Mouse (Mus musculus) heart, embryonic 12.5 days (tissue): Measurements from ENCODE around the gene Tmem54. TPM values are rescaled to one million over a fixed set of nuclear protein-coding genes. Genes with fewer than 3 reads are reported as not detected.
A peak's percentile ranks its signal among the peaks of the same experiment; 100 is the strongest.

Experiments used
- ATAC-seq: fragments of 200-750 bp; cut with Nextera tagmentation; 2 replicates; pipeline ENCODE4 v1.8.0; 2017; ENCODE audit warnings: moderate TSS enrichment, moderate library complexity; ENCODE audit not compliant: insufficient number of reproducible peaks, low FRiP score
- H3K27ac ChIP-seq: fragments of 300-500 bp; sonication (generic); 2 replicates; pipeline ENCODE4 v1.5.1; 2016; ENCODE audit warnings: mild to moderate bottlenecking, moderate library complexity; ENCODE audit not compliant: poor library complexity, severe bottlenecking
- H3K27me3 ChIP-seq: fragments of 300-500 bp; sonication (generic); replicated peaks from 2 replicates; pipeline ENCODE4 v1.6.1; 2016; ENCODE audit warnings: mild to moderate bottlenecking, moderate library complexity
- H3K36me3 ChIP-seq: fragments of 300-500 bp; sonication (generic); 2 replicates; pipeline ENCODE4 v1.6.1; 2016; ENCODE audit warnings: mild to moderate bottlenecking, moderate library complexity
- H3K4me1 ChIP-seq: fragments of 300-500 bp; sonication (generic); replicated peaks from 2 replicates; pipeline ENCODE4 v1.6.1; 2016; ENCODE audit warnings: mild to moderate bottlenecking
- H3K4me2 ChIP-seq: fragments of 300-500 bp; sonication (generic); 2 replicates; pipeline ENCODE4 v1.6.1; 2016; ENCODE audit warnings: mild to moderate bottlenecking, moderate library complexity
- H3K4me3 ChIP-seq: fragments of 300-500 bp; sonication (generic); 2 replicates; pipeline ENCODE4 v1.5.1; 2016; ENCODE audit warnings: mild to moderate bottlenecking
- H3K9ac ChIP-seq: fragments of 300-500 bp; sonication (generic); 2 replicates; pipeline ENCODE4 v1.6.1; 2016; ENCODE audit warnings: mild to moderate bottlenecking, moderate library complexity
- H3K9me3 ChIP-seq: fragments of 300-500 bp; sonication (generic); replicated peaks from 2 replicates; pipeline ENCODE4 v1.6.1; 2016; ENCODE audit warnings: mild to moderate bottlenecking, moderate library complexity
- WGBS: fragments of 180-500 bp; shearing (Covaris S2); methylation state at CpG from one replicate; pipeline ENCODE4 v1.1.7; 2016; 5-methylcytosine and 5-hydroxymethylcytosine counted together
- polyA plus RNA-seq: library from polyadenylated mRNA; unstranded; fragments of >200 nt; fragmentation: Nextera tagmentation; extraction: Ambion mirVana; gene quantifications from 2 replicates; pipeline ENCODE4 v1.2.1, GENCODE M21; 2016

Gene Tmem54
- polyA plus RNA-seq, 1 experiment from 2014 or later: 0.34 TPM

GRCm38 (mm10) chr4:129119708-129120107 is 14.4 kb downstream of the Tmem54 start:
- no peaks in the 10 kb centered on the region for H3K9me3 ChIP-seq
- no peak overlapping the region for H3K4me3 ChIP-seq
- H3K27me3 ChIP-seq: peaks cover 91% of the 10 kb centered on the region
- no peak overlapping the region for H3K27ac ChIP-seq
- ATAC-seq: no peak
- no peaks in the 10 kb centered on the region for H3K36me3 ChIP-seq
- H3K4me2 ChIP-seq: no peak overlapping the region
- H3K4me1 ChIP-seq: peaks cover 9% of the 10 kb centered on the region
- H3K9ac ChIP-seq: no peak overlapping the region
- 71% methylated on average over 10 of the region's 10 CpGs for WGBS

- peak; percentile 51 for ATAC-seq
- 1% methylated on average over 51 of the region's 59 CpGs for WGBS
- peaks cover 91% of the 10 kb centered on the region for H3K27me3 ChIP-seq
- H3K27ac ChIP-seq: no peak overlapping the region
- H3K4me1 ChIP-seq: peaks cover 20% of the 10 kb centered on the region
- H3K4me2 ChIP-seq: peak overlapping the region; percentile 85
- H3K9ac ChIP-seq: no peak overlapping the region
- no peaks in the 10 kb centered on the region for H3K36me3 ChIP-seq
- H3K9me3 ChIP-seq: no peaks in the 10 kb centered on the region
- H3K4me3 ChIP-seq: peak overlapping the region; percentile 46
Measured at GRCm38 (mm10) chr4:129120520-129121445, 15.4 kb downstream of the Tmem54 start.

GRCm38 (mm10) chr4:129121569-129122086 is 16.3 kb downstream of the Tmem54 start, which contains the start of gene Hpca:
Hpca (minus strand) TSS chr4:129122036.
- Histone ChIP-seq H3K9ac (no peak within 1 kb of the TSS), H3K9me3 (no peaks in the 10 kb centered on the region), H3K27ac (no peak within 1 kb of the TSS), H3K27me3 (peaks cover 91% of the 10 kb centered on the region), H3K36me3 (no peaks in the 10 kb centered on the region), H3K4me3 (peak within 1 kb of the TSS; percentile 46), H3K4me2 (peak within 1 kb of the TSS; percentile 85), H3K4me1 (peaks cover 24% of the 10 kb centered on the region)
- ATAC-seq: peak; percentile 27
- under 1% methylated on average over 16 of the region's 17 CpGs for WGBS

- H3K4me1 ChIP-seq: peaks cover 24% of the 10 kb centered on the region
- ATAC-seq: no peak
- H3K9ac ChIP-seq: no peak overlapping the region
- WGBS: 27% methylated on average over 9 of the region's 9 CpGs
- H3K27ac ChIP-seq: no peak overlapping the region
- H3K4me2 ChIP-seq: no peak overlapping the region
- H3K9me3 ChIP-seq: no peaks in the 10 kb centered on the region
- H3K27me3 ChIP-seq: peaks cover 88% of the 10 kb centered on the region
- H3K36me3 ChIP-seq: no peaks in the 10 kb centered on the region
- H3K4me3 ChIP-seq: no peak overlapping the region
Measured at GRCm38 (mm10) chr4:129122107-129122506, 16.8 kb downstream of the Tmem54 start.

- H3K4me3 ChIP-seq: no peak overlapping the region
- no peak overlapping the region for H3K9ac ChIP-seq
- no peak for ATAC-seq
- H3K27ac ChIP-seq: no peak overlapping the region
- peaks cover 86% of the 10 kb centered on the region for H3K27me3 ChIP-seq
- peaks cover 24% of the 10 kb centered on the region for H3K4me1 ChIP-seq
- 15% methylated on average over 8 of the region's 8 CpGs for WGBS
- no peaks in the 10 kb centered on the region for H3K36me3 ChIP-seq
- no peak overlapping the region for H3K4me2 ChIP-seq
- H3K9me3 ChIP-seq: no peaks in the 10 kb centered on the region
Measured at GRCm38 (mm10) chr4:129122719-129123118, 17.4 kb downstream of the Tmem54 start.

- no peaks in the 10 kb centered on the region for H3K36me3 ChIP-seq
- H3K9me3 ChIP-seq: no peaks in the 10 kb centered on the region
- no peak overlapping the region for H3K27ac ChIP-seq
- H3K4me2 ChIP-seq: no peak overlapping the region
- no peak overlapping the region for H3K4me3 ChIP-seq
- peaks cover 29% of the 10 kb centered on the region for H3K4me1 ChIP-seq
- no peak overlapping the region for H3K9ac ChIP-seq
- WGBS: 5% methylated on average over 13 of the region's 13 CpGs
- H3K27me3 ChIP-seq: peaks cover 84% of the 10 kb centered on the region
- ATAC-seq: no peak
Measured at GRCm38 (mm10) chr4:129124652-129125146, 19.4 kb downstream of the Tmem54 start.

GRCm38 (mm10) chr4:129125736-129126451 is 20.5 kb downstream of the Tmem54 start:
- Histone ChIP-seq H3K27me3 (peaks cover 80% of the 10 kb centered on the region), H3K27ac (no peak overlapping the region), H3K4me1 (peaks cover 40% of the 10 kb centered on the region), H3K4me3 (peak overlapping the region; percentile 25), H3K9ac (no peak overlapping the region), H3K4me2 (peak overlapping the region; percentile 45), H3K36me3 (no peaks in the 10 kb centered on the region), H3K9me3 (no peaks in the 10 kb centered on the region)
- ATAC-seq: no peak
- 10% methylated on average over 19 of the region's 19 CpGs for WGBS

GRCm38 (mm10) chr4:129128582-129129338 is 23.4 kb downstream of the Tmem54 start:
- Histone ChIP-seq H3K27ac (no peak overlapping the region), H3K9ac (no peak overlapping the region), H3K4me1 (peaks cover 35% of the 10 kb centered on the region), H3K36me3 (no peaks in the 10 kb centered on the region), H3K4me3 (no peak overlapping the region), H3K4me2 (no peak overlapping the region), H3K27me3 (peaks cover 68% of the 10 kb centered on the region), H3K9me3 (no peaks in the 10 kb centered on the region)
- no peak for ATAC-seq
- 48% methylated on average over 13 of the region's 13 CpGs for WGBS

- ATAC-seq: no peak
- no peaks in the 10 kb centered on the region for H3K9me3 ChIP-seq
- 49% methylated on average over 9 of the region's 9 CpGs for WGBS
Measured at GRCm38 (mm10) chr4:129129387-129129786, 24.0 kb downstream of the Tmem54 start.

GRCm38 (mm10) chr4:129130149-129130548 is 24.8 kb downstream of the Tmem54 start:
- Histone ChIP-seq H3K4me1 (peaks cover 37% of the 10 kb centered on the region), H3K4me2 (peak overlapping the region; percentile 61), H3K27ac (no peak overlapping the region), H3K9ac (0 out of 2 replicates have a peak overlapping the region, but pooled peaks have one; percentile 32), H3K9me3 (no peaks in the 10 kb centered on the region), H3K27me3 (peaks cover 57% of the 10 kb centered on the region), H3K36me3 (no peaks in the 10 kb centered on the region), H3K4me3 (peak overlapping the region; percentile 25; the same call in 1 of the 2 replicates)
- 2% methylated on average over 8 of the region's 8 CpGs for WGBS
- ATAC-seq: peak; percentile 35; the same call in 1 of the 2 replicates

More at GRCm38 (mm10) chr4:129129387-129129786, 24.0 kb downstream of the Tmem54 start:
- H3K4me1 ChIP-seq: peaks cover 35% of the 10 kb centered on the region
- no peak overlapping the region for H3K4me2 ChIP-seq
- H3K27ac ChIP-seq: no peak overlapping the region
- no peak overlapping the region for H3K9ac ChIP-seq
- H3K27me3 ChIP-seq: peaks cover 62% of the 10 kb centered on the region
- H3K4me3 ChIP-seq: no peak overlapping the region
- no peaks in the 10 kb centered on the region for H3K36me3 ChIP-seq
